Mouse (Mus musculus) limb, embryonic 15.5 days (tissue): ENCODE results near the gene Nxnl1. TPM values are rescaled to one million over a fixed set of nuclear protein-coding genes. Genes with fewer than 3 reads are reported as not detected.

Experiments used
- ATAC-seq: fragments of 200-750 bp; cut with Nextera tagmentation; 2 replicates; pipeline ENCODE4 v1.8.0; 2017; ENCODE audit warnings: low read depth, moderate TSS enrichment; ENCODE audit not compliant: insufficient number of reproducible peaks, low FRiP score, low TSS enrichment
- H3K27ac ChIP-seq: fragments of 300-500 bp; sonication (generic); 2 replicates; pipeline ENCODE4 v1.5.1; 2015; ENCODE audit warnings: moderate library complexity, mild to moderate bottlenecking, inconsistent platforms
- H3K27me3 ChIP-seq: fragments of 300-500 bp; sonication (generic); 2 replicates; pipeline ENCODE4 v1.6.1; 2015; ENCODE audit warnings: inconsistent platforms
- H3K36me3 ChIP-seq: fragments of 300-500 bp; sonication (generic); 2 replicates; pipeline ENCODE4 v1.6.1; 2015; ENCODE audit warnings: inconsistent platforms
- H3K4me1 ChIP-seq: fragments of 300-500 bp; sonication (generic); 2 replicates; pipeline ENCODE4 v1.6.1; 2015; ENCODE audit warnings: inconsistent platforms
- H3K4me2 ChIP-seq: fragments of 300-500 bp; sonication (generic); 2 replicates; pipeline ENCODE4 v1.6.1; 2015; ENCODE audit warnings: mild to moderate bottlenecking, inconsistent platforms
- H3K4me3 ChIP-seq: fragments of 300-500 bp; sonication (generic); 2 replicates; pipeline ENCODE4 v1.5.1; 2015; ENCODE audit warnings: mild to moderate bottlenecking, inconsistent platforms
- H3K9ac ChIP-seq: fragments of 300-500 bp; sonication (generic); 2 replicates; pipeline ENCODE4 v1.6.1; 2015; ENCODE audit warnings: inconsistent platforms
- H3K9me3 ChIP-seq: fragments of 300-500 bp; sonication (generic); 2 replicates; pipeline ENCODE4 v1.6.1; 2016; ENCODE audit warnings: inconsistent platforms
- WGBS: fragments of 180-500 bp; shearing (Covaris S2); methylation state at CpG from one replicate; pipeline ENCODE4 v1.1.7; 2015; 5-methylcytosine and 5-hydroxymethylcytosine counted together
- polyA plus RNA-seq: library from polyadenylated mRNA; unstranded; fragments of >200 nt; fragmentation: Nextera tagmentation; extraction: Ambion mirVana; gene quantifications from 2 replicates; pipeline ENCODE4 v1.2.1, GENCODE M21; 2015

Gene Nxnl1
- polyA plus RNA-seq, 1 experiment from 2014 or later = 0.14 TPM

GRCm38 (mm10) chr8:71596384-71596783, 30.0 kb upstream of the Nxnl1 start:
- H3K9ac ChIP-seq = no peak overlapping the region
- H3K4me3 ChIP-seq = no peak overlapping the region
- H3K27me3 ChIP-seq = peaks cover 7% of the 10 kb centered on the region
- H3K27ac ChIP-seq = no peak overlapping the region; the same call in 1 of the 2 replicates
- H3K4me1 ChIP-seq = peaks cover 32% of the 10 kb centered on the region
- H3K36me3 ChIP-seq = peaks cover 19% of the 10 kb centered on the region
- ATAC-seq = no peak
- no peak overlapping the region for H3K4me2 ChIP-seq
- no peaks in the 10 kb centered on the region; the same call in 1 of the 2 replicates for H3K9me3 ChIP-seq
- 58% methylated on average over 6 of the region's 6 CpGs for WGBS

DNA sequence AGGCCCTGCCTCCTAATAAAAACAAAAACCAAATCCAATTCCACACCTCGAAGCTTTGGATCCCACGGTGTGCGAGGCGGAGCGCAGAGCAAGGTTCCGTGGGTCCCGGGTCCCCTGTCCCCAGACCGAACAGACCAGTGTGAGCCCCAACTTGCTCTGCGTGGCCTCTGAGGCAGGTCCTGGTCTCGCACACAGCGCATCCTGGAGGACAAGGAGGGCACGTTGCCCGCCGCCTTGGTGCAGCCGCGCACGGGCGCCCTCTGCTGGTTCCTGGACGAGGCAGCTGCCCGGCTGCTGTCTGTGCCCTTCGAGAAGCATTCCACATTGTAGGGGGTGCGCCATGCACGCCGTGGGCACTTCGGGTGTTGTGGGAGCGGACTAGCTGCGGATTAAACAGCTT, 29.5 kb upstream of the Nxnl1 start:
- Histone ChIP-seq H3K27ac (no peak overlapping the region), H3K4me2 (peak overlapping the region; percentile 25; the same call in 1 of the 2 replicates), H3K27me3 (peaks cover 5% of the 10 kb centered on the region; the same call in 1 of the 2 replicates), H3K36me3 (peaks cover 19% of the 10 kb centered on the region), H3K4me3 (no peak overlapping the region), H3K9ac (0 out of 2 replicates have a peak overlapping the region, but pooled peaks have one; percentile 20), H3K4me1 (peaks cover 38% of the 10 kb centered on the region), H3K9me3 (no peaks in the 10 kb centered on the region; the same call in 1 of the 2 replicates)
- 8% methylated on average over 27 of the region's 27 CpGs for WGBS
- no peak for ATAC-seq

DNA sequence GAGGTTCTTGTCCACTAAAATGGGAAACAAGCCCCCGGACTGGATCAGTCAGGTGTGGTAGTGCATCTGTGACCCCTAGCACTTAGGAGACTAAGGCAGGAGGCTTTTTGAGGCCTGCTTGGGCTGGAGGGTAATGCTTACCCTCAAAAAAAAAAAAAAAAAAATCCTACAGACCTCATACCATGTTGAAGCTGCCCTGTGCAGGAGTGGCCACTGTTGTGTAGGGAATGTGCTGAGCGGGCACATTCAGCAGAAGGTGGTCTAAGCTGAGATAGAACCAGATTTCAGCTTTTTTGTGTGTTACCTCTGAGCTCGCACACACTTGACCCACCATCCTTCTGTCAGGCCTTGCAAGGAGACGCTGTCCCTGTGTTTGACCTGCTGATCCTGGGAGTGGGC, 27.9 kb upstream of the Nxnl1 start:
- no peak for ATAC-seq
- Histone ChIP-seq H3K9me3 (no peaks in the 10 kb centered on the region), H3K27me3 (no peaks in the 10 kb centered on the region), H3K36me3 (peaks cover 14% of the 10 kb centered on the region), H3K27ac (no peak overlapping the region), H3K4me3 (no peak overlapping the region), H3K4me1 (peaks cover 44% of the 10 kb centered on the region), H3K9ac (no peak overlapping the region), H3K4me2 (no peak overlapping the region)
- WGBS = 94% methylated on average over 4 of the region's 4 CpGs

DNA sequence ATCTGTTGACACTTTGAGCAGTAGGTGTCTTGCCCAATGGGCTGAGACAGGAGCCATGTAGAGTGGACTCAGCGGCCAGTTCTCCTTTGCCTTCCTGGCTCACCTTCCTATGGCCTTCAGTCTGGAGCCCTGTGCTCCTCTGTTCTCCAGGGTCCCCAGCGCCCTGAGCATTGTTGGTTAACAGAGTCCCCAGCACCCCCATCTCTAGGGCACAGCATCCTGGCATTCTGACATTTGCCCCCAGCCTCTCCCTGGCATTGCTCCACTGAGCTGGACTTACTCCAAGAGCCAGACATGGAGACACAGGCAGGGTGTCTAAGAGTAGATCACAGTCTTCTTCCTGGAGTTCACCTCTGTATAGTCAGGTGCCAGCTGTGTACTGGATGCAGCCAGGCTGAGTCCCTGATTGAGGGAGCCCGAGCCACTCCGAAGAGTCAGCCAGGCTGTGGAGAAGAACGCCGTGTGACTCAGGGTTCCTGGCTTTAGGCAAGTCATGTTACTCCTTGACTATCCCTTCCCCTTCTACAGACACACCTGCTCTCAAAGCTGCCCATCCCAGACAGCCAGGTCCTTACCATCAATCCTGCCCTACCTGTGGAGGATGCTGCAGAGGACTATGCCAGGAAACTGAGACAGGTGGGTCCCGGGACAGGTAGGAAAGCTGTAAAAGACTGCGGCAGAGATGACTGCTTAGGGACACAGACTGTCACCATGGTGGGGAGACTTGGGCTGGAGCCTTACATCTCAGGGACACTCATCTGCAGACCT, 27.3 kb upstream of the Nxnl1 start:
- WGBS = 92% methylated on average over 8 of the region's 8 CpGs
- H3K4me3 ChIP-seq = 0 out of 2 replicates have a peak overlapping the region, but pooled peaks have one; percentile 1
- no peaks in the 10 kb centered on the region for H3K9me3 ChIP-seq
- H3K9ac ChIP-seq = no peak overlapping the region
- H3K4me2 ChIP-seq = no peak overlapping the region; the same call in 1 of the 2 replicates
- ATAC-seq = no peak
- H3K4me1 ChIP-seq = peaks cover 44% of the 10 kb centered on the region
- peaks cover 14% of the 10 kb centered on the region for H3K36me3 ChIP-seq
- H3K27me3 ChIP-seq = no peaks in the 10 kb centered on the region
- no peak overlapping the region for H3K27ac ChIP-seq

GRCm38 (mm10) chr8:71592374-71593170, 26.2 kb upstream of the Nxnl1 start:
- 3% methylated on average over 60 of the region's 60 CpGs for WGBS
- Histone ChIP-seq H3K4me2 (peak overlapping the region; percentile 92), H3K4me1 (peaks cover 44% of the 10 kb centered on the region), H3K9ac (peak overlapping the region; percentile 95), H3K9me3 (no peaks in the 10 kb centered on the region), H3K4me3 (peak overlapping the region; percentile 94), H3K27me3 (no peaks in the 10 kb centered on the region), H3K36me3 (peaks cover 14% of the 10 kb centered on the region), H3K27ac (peak overlapping the region; percentile 98)
- peak; percentile 62 for ATAC-seq

GRCm38 (mm10) chr8:71591471-71592373, 25.3 kb upstream of the Nxnl1 start, which contains the start of gene Pgls:
Gene Pgls, plus strand, starts transcription at chr8:71592176.
- peak; percentile 87 for ATAC-seq
- under 1% methylated on average over 71 of the region's 71 CpGs for WGBS
- peaks cover 18% of the 10 kb centered on the region for H3K36me3 ChIP-seq
- H3K4me1 ChIP-seq = peaks cover 41% of the 10 kb centered on the region
- H3K9me3 ChIP-seq = no peaks in the 10 kb centered on the region
- peak within 1 kb of the TSS; percentile 92 for H3K4me2 ChIP-seq
- peak within 1 kb of the TSS; percentile 95 for H3K9ac ChIP-seq
- H3K27me3 ChIP-seq = no peaks in the 10 kb centered on the region
- H3K4me3 ChIP-seq = peak within 1 kb of the TSS; percentile 94
- H3K27ac ChIP-seq = peak within 1 kb of the TSS; percentile 98

- Histone ChIP-seq H3K9ac (peak overlapping the region; percentile 95), H3K4me3 (peak overlapping the region; percentile 94), H3K9me3 (no peaks in the 10 kb centered on the region), H3K4me1 (peaks cover 34% of the 10 kb centered on the region), H3K27ac (no peak overlapping the region; the same call in 1 of the 2 replicates), H3K4me2 (peak overlapping the region; percentile 92), H3K27me3 (no peaks in the 10 kb centered on the region), H3K36me3 (peaks cover 22% of the 10 kb centered on the region)
- ATAC-seq = no peak
- WGBS = 25% methylated on average over 5 of the region's 5 CpGs
These were observed 24.6 kb upstream of the Nxnl1 start for GRCm38 (mm10) chr8:71591017-71591416.

- no peak overlapping the region for H3K27ac ChIP-seq
- 71% methylated on average over 3 of the region's 3 CpGs for WGBS
- no peak overlapping the region for H3K4me3 ChIP-seq
- H3K9me3 ChIP-seq = no peaks in the 10 kb centered on the region
- no peak for ATAC-seq
- H3K9ac ChIP-seq = no peak overlapping the region
- H3K27me3 ChIP-seq = no peaks in the 10 kb centered on the region
- no peak overlapping the region for H3K4me2 ChIP-seq
- H3K36me3 ChIP-seq = peaks cover 31% of the 10 kb centered on the region
- H3K4me1 ChIP-seq = peaks cover 27% of the 10 kb centered on the region
These were observed 22.4 kb upstream of the Nxnl1 start for GRCm38 (mm10) chr8:71588762-71589161.

DNA sequence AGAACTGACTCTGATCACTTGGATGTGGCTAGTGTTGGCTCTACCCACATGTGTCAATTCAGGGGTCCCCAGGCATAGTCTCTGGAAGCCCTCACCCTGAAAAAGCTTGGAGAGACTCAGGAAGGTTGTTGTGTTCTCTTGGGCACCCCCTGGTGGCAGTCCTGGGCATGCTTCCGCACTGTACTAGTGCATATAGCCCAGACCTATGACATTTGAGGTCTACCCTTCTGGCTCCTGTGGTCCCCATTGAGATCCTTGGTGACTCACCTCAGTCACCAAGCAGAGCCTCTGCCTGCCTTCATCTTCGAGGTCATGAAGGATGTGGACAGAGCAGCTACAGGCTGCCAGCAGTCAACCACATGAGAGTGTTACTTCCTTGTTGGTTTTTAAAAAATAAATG, 20.5 kb upstream of the Nxnl1 start:
- no peak overlapping the region for H3K4me3 ChIP-seq
- H3K27me3 ChIP-seq = no peaks in the 10 kb centered on the region
- H3K9ac ChIP-seq = no peak overlapping the region
- no peak overlapping the region for H3K4me2 ChIP-seq
- peaks cover 13% of the 10 kb centered on the region for H3K4me1 ChIP-seq
- H3K27ac ChIP-seq = no peak overlapping the region
- H3K36me3 ChIP-seq = peaks cover 32% of the 10 kb centered on the region
- WGBS = 75% methylated on average over 2 of the region's 2 CpGs
- H3K9me3 ChIP-seq = no peaks in the 10 kb centered on the region
- no peak for ATAC-seq

- Histone ChIP-seq H3K9ac (no peak overlapping the region), H3K27me3 (no peaks in the 10 kb centered on the region), H3K27ac (no peak overlapping the region), H3K4me2 (no peak overlapping the region), H3K9me3 (no peaks in the 10 kb centered on the region), H3K36me3 (peaks cover 36% of the 10 kb centered on the region), H3K4me3 (no peak overlapping the region), H3K4me1 (no peaks in the 10 kb centered on the region)
- ATAC-seq = no peak
- WGBS = 44% methylated on average over 9 of the region's 9 CpGs
These were observed 13.8 kb upstream of the Nxnl1 start for GRCm38 (mm10) chr8:71580201-71580600.

DNA sequence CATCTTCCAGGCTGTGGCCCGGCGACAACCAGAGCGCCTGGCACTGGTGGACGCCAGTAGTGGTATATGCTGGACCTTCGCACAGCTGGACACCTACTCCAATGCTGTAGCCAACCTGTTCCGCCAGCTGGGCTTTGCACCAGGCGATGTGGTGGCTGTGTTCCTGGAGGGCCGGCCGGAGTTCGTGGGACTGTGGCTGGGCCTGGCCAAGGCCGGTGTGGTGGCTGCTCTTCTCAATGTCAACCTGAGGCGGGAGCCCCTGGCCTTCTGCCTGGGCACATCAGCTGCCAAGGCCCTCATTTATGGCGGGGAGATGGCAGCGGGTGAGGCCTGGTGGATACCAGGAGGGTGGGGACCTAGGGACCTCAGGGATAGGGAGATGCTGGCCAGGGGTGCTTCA, 13.1 kb upstream of the Nxnl1 start:
- no peaks in the 10 kb centered on the region for H3K27me3 ChIP-seq
- H3K9me3 ChIP-seq = no peaks in the 10 kb centered on the region
- H3K36me3 ChIP-seq = peaks cover 28% of the 10 kb centered on the region
- no peak overlapping the region for H3K4me2 ChIP-seq
- no peak for ATAC-seq
- H3K4me3 ChIP-seq = no peak overlapping the region
- no peak overlapping the region for H3K27ac ChIP-seq
- no peak overlapping the region for H3K9ac ChIP-seq
- no peaks in the 10 kb centered on the region for H3K4me1 ChIP-seq
- WGBS = 82% methylated on average over 14 of the region's 14 CpGs
